Mouse (Mus musculus): Measurements from ENCODE around the gene Zmiz1. TPM values are rescaled to one million over a fixed set of nuclear protein-coding genes. Genes with fewer than 3 reads are reported as not detected.
A peak's percentile ranks its signal among the peaks of the same experiment; 100 is the strongest.

Zmiz1 gene
- polyA plus RNA-seq, 1 experiment from 2014 or later = 22.4 TPM

DNA sequence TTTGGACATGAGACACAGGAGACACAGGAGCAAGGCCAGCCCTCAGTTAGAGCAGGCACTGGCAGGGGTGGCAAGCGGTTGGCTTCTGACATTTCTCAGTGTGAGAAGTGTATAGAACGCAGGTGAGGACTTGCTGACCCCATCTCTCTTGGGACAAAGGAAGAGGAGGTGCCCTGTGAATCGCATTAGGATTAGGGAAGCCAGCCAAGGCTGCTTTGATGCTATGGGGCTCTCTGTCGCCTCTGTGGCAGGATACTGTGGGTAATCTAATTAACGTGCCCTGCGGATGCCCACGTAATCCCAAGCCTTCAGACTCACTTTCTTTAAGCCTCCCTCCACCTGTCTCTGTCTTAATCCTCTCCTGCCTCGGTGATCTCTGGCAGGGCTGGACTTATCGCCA is 62.0 kb downstream of the Zmiz1 start:
- 68% methylated on average over 9 of the region's 9 CpGs for WGBS
- Histone ChIP-seq H3K4me3 (ENCODE audit: low read length) (no peak overlapping the region), H3K4me2 (ENCODE audit: low read depth, low read length) (no peak overlapping the region), H3K27ac (ENCODE audit: low read length) (no peak overlapping the region), H3K9ac (ENCODE audit: low read length) (no peak overlapping the region), H3K36me3 (ENCODE audit: control insufficient read depth, insufficient read depth, low read length) (no peaks in the 10 kb centered on the region), H3K9me3 (ENCODE audit: control insufficient read depth, low read length) (no peaks in the 10 kb centered on the region), H3K4me1 (replicated peaks; ENCODE audit: control insufficient read depth, insufficient read depth, low read length) (peaks cover 57% of the 10 kb centered on the region), H3K27me3 (ENCODE audit: control insufficient read depth, insufficient read depth, low read depth, low read length) (no peaks in the 10 kb centered on the region)
- ATAC-seq (ENCODE audit: low read depth) = no peak

DNA sequence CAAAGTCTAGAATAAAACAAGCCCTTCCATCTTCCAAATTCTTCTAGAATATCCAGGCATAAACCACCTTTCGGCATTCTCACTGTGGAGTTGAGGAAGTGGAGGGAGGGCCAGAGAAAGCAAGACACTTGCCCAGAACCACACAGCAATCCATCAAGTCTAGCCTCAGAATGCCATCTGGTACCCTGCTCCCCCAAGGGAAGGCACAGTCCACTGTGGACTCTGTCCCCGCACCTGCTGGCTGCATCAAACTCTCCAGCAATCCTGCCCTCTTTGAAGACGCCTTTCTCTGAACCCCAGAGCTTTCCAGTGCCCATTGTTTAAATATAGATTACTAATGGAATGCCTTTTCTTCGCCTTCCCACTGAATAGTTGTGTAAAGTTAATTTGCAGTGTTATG is 62.5 kb downstream of the Zmiz1 start:
- H3K27me3 ChIP-seq (ENCODE audit: control insufficient read depth, insufficient read depth, low read depth, low read length) = no peaks in the 10 kb centered on the region
- H3K36me3 ChIP-seq (ENCODE audit: control insufficient read depth, insufficient read depth, low read length) = 0 out of 2 replicates have a peak, but pooled peaks cover 2% of the 10 kb centered on the region
- no peak overlapping the region for H3K4me2 ChIP-seq (ENCODE audit: low read depth, low read length)
- no peak overlapping the region for H3K9ac ChIP-seq (ENCODE audit: low read length)
- H3K9me3 ChIP-seq (ENCODE audit: control insufficient read depth, low read length) = no peaks in the 10 kb centered on the region
- WGBS = 64% methylated on average over 4 of the region's 4 CpGs
- ATAC-seq (ENCODE audit: low read depth) = no peak
- peaks cover 58% of the 10 kb centered on the region for H3K4me1 ChIP-seq (replicated peaks; ENCODE audit: control insufficient read depth, insufficient read depth, low read length)
- no peak overlapping the region for H3K27ac ChIP-seq (ENCODE audit: low read length)
- no peak overlapping the region for H3K4me3 ChIP-seq (ENCODE audit: low read length)

DNA sequence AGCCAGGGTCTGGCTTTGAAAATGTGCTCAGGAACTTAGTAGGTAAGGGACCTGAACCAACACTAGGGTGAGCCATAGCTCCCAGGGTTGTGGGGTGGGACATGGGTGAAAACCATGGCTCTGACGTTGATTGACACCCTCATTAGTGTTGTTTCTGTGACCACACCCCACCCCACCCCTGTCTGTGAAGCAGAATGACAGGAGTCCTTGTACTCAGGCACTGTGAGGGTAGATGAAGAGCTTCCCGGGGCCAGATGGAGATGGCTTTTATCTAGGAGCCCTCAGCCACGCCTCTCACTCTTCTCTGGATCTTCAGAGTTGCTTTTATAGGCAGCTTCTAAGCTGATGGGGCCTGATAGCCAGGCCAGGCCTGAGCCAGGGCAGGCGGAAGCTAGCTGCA is 63.4 kb downstream of the Zmiz1 start:
- Histone ChIP-seq H3K27ac (ENCODE audit: low read length) (no peak overlapping the region), H3K27me3 (ENCODE audit: control insufficient read depth, insufficient read depth, low read depth, low read length) (no peaks in the 10 kb centered on the region), H3K4me3 (ENCODE audit: low read length) (no peak overlapping the region), H3K4me2 (ENCODE audit: low read depth, low read length) (no peak overlapping the region), H3K9ac (ENCODE audit: low read length) (0 out of 2 replicates have a peak overlapping the region, but pooled peaks have one; percentile 24), H3K4me1 (replicated peaks; ENCODE audit: control insufficient read depth, insufficient read depth, low read length) (peaks cover 54% of the 10 kb centered on the region), H3K36me3 (ENCODE audit: control insufficient read depth, insufficient read depth, low read length) (0 out of 2 replicates have a peak, but pooled peaks cover 2% of the 10 kb centered on the region), H3K9me3 (ENCODE audit: control insufficient read depth, low read length) (no peaks in the 10 kb centered on the region)
- WGBS = 39% methylated on average over 4 of the region's 4 CpGs
- no peak for ATAC-seq (ENCODE audit: low read depth)

DNA sequence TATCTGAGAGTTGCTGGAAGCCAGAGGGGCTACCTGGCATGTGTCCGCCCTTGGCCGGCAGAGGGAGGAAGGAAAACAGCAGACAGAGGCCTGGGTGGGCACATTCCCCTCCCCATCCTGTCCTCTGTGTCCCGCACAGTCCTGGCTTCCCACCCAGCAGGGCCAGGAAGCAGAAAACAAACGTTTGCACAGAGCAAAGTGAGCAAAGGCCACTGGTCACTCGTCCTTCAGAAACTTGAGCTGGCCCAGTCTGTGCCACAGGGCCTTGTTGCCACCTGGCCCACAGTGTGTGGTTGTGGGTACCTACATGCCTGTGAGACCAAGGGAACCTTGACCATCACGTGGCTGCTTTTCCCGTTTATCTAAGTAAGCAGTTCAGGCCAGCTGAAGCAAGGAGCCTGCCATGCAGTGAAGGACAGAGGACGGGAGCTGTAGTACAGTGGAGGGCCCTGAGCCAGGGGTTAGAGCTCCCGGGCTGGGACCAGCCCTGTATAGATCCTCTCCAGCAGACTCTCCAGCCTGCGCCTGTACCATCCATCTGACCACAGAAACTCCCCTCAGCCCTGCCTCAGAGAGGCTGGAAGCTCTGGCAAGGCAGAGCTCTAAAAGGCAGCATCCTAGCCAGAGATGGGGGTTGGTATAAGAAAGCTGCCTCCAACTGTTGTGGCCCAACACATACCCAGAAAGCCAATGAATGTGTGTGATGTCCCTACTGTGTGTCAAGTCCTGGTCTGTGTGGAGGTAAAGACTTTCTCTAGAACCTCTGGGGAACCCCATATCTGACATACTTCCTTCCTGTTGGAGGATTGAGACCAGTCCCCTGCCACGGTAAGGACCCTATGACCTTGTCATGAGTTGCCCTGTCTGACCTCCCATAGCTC is 64.5 kb downstream of the Zmiz1 start:
- Histone ChIP-seq H3K4me2 (ENCODE audit: low read depth, low read length) (no peak overlapping the region), H3K9ac (ENCODE audit: low read length) (no peak overlapping the region), H3K27me3 (ENCODE audit: control insufficient read depth, insufficient read depth, low read depth, low read length) (no peaks in the 10 kb centered on the region), H3K27ac (ENCODE audit: low read length) (peak overlapping the region; percentile 69), H3K4me3 (ENCODE audit: low read length) (no peak overlapping the region), H3K4me1 (replicated peaks; ENCODE audit: control insufficient read depth, insufficient read depth, low read length) (peaks cover 54% of the 10 kb centered on the region), H3K36me3 (ENCODE audit: control insufficient read depth, insufficient read depth, low read length) (0 out of 2 replicates have a peak, but pooled peaks cover 4% of the 10 kb centered on the region), H3K9me3 (ENCODE audit: control insufficient read depth, low read length) (no peaks in the 10 kb centered on the region)
- ATAC-seq (ENCODE audit: low read depth) = peak; percentile 29; the same call in 1 of the 2 replicates
- 36% methylated on average over 11 of the region's 11 CpGs for WGBS

DNA sequence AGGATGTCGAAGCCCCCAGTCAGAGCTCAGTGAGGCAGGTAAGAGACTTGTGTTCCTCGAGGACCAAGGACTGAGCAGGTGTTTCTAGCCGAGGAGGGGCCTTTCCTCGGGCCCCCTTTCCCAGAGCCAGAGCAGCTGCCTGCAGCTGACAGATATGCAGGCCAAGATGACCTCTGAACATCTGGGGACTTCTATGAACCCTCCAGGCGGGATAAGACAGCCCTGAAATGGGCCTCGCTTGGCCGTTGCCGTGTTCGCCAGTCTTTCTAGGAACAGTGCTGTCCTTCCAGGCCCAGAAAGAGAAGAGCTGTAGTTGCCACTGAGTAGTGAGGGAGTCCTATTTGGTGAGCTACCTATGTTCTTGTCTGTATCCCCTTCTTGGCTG is 65.1 kb downstream of the Zmiz1 start:
- no peak for ATAC-seq (ENCODE audit: low read depth)
- Histone ChIP-seq H3K4me2 (ENCODE audit: low read depth, low read length) (no peak overlapping the region), H3K36me3 (ENCODE audit: control insufficient read depth, insufficient read depth, low read length) (0 out of 2 replicates have a peak, but pooled peaks cover 4% of the 10 kb centered on the region), H3K4me1 (replicated peaks; ENCODE audit: control insufficient read depth, insufficient read depth, low read length) (peaks cover 54% of the 10 kb centered on the region), H3K4me3 (ENCODE audit: low read length) (no peak overlapping the region), H3K27ac (ENCODE audit: low read length) (peak overlapping the region; percentile 26; the same call in 1 of the 2 replicates), H3K27me3 (ENCODE audit: control insufficient read depth, insufficient read depth, low read depth, low read length) (no peaks in the 10 kb centered on the region), H3K9ac (ENCODE audit: low read length) (no peak overlapping the region), H3K9me3 (ENCODE audit: control insufficient read depth, low read length) (no peaks in the 10 kb centered on the region)
- 69% methylated on average over 9 of the region's 9 CpGs for WGBS

DNA sequence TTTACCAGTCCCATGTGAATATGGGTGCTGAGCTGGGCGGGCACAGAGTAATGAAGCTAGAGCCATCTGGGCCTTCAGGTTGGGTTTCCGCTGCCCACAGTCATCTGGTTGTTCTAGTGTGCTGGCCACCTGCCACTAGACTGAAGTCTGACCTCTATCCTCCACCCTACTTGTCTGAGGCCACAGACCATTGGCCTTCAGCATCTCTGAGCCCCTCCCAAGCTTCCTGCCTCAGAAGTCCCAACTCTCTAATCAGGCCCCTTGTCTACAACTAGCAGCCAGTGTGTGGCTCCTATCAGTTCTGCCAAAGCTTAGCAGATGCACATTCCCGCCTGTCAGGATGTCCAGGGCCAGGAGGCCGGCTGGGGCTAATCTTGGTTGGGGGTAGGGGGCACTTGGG is 65.9 kb downstream of the Zmiz1 start:
- H3K4me1 ChIP-seq (replicated peaks; ENCODE audit: control insufficient read depth, insufficient read depth, low read length) = peaks cover 48% of the 10 kb centered on the region
- WGBS = 65% methylated on average over 4 of the region's 4 CpGs
- H3K9me3 ChIP-seq (ENCODE audit: control insufficient read depth, low read length) = no peaks in the 10 kb centered on the region
- no peak overlapping the region for H3K4me2 ChIP-seq (ENCODE audit: low read depth, low read length)
- H3K9ac ChIP-seq (ENCODE audit: low read length) = 0 out of 2 replicates have a peak overlapping the region, but pooled peaks have one; percentile 11
- H3K27ac ChIP-seq (ENCODE audit: low read length) = peak overlapping the region; percentile 66
- 0 out of 2 replicates have a peak, but pooled peaks cover 4% of the 10 kb centered on the region for H3K36me3 ChIP-seq (ENCODE audit: control insufficient read depth, insufficient read depth, low read length)
- no peak for ATAC-seq (ENCODE audit: low read depth)
- H3K27me3 ChIP-seq (ENCODE audit: control insufficient read depth, insufficient read depth, low read depth, low read length) = no peaks in the 10 kb centered on the region
- no peak overlapping the region for H3K4me3 ChIP-seq (ENCODE audit: low read length)

DNA sequence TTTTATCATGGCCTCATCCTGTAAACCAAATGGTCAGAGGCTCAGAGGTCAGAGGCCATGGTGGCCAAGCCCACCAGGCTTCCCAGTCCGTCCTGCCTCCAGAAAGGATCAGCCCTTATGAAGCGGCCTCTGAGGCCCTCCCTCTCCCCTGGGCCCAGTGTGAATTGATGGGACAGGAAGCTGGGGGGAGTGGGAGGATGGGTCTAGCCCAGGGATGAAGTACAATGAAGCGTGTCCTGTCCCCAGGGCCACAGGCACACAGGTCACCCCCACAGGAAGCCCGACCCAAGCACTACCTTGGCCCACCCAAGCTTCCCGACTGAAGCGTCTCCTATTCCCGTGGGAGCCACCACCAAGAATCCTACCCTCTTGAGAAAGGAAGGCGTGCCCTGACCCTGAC is 66.7 kb downstream of the Zmiz1 start:
- ATAC-seq (ENCODE audit: low read depth) = peak; percentile 70
- whole genome bisulfite sequencing = 41% methylated on average over 8 of the region's 8 CpGs
- Histone ChIP-seq H3K4me1 (replicated peaks; ENCODE audit: control insufficient read depth, insufficient read depth, low read length) (peaks cover 39% of the 10 kb centered on the region), H3K36me3 (ENCODE audit: control insufficient read depth, insufficient read depth, low read length) (0 out of 2 replicates have a peak, but pooled peaks cover 4% of the 10 kb centered on the region), H3K4me3 (ENCODE audit: low read length) (no peak overlapping the region), H3K4me2 (ENCODE audit: low read depth, low read length) (no peak overlapping the region), H3K9ac (ENCODE audit: low read length) (no peak overlapping the region), H3K27me3 (ENCODE audit: control insufficient read depth, insufficient read depth, low read depth, low read length) (no peaks in the 10 kb centered on the region), H3K27ac (ENCODE audit: low read length) (peak overlapping the region; percentile 66), H3K9me3 (ENCODE audit: control insufficient read depth, low read length) (no peaks in the 10 kb centered on the region)

DNA sequence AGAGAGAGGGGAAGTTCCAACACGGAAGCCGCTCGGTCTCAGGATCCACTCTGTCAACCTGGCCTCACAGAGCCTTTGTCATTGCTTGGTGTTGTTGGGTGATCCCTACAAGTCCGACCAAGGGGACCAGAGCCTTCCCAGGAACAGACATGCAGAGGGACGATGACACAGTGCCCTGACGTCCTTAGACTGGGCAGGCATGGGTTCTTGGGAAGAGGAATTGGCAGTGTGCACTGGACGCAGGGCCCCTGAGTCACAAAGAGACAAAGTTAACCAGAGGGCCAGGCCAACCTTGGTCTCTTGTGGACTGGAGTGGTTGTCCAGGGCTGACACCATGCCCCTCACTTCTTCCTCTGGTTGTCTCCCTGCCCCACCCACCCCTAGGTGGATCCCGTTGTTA is 67.9 kb downstream of the Zmiz1 start:
- no peak overlapping the region for H3K27ac ChIP-seq (ENCODE audit: low read length)
- no peak for ATAC-seq (ENCODE audit: low read depth)
- H3K9me3 ChIP-seq (ENCODE audit: control insufficient read depth, low read length) = no peaks in the 10 kb centered on the region
- H3K27me3 ChIP-seq (ENCODE audit: control insufficient read depth, insufficient read depth, low read depth, low read length) = no peaks in the 10 kb centered on the region
- 75% methylated on average over 8 of the region's 8 CpGs for WGBS
- H3K4me1 ChIP-seq (replicated peaks; ENCODE audit: control insufficient read depth, insufficient read depth, low read length) = peaks cover 40% of the 10 kb centered on the region
- 0 out of 2 replicates have a peak, but pooled peaks cover 4% of the 10 kb centered on the region for H3K36me3 ChIP-seq (ENCODE audit: control insufficient read depth, insufficient read depth, low read length)
- no peak overlapping the region for H3K4me2 ChIP-seq (ENCODE audit: low read depth, low read length)
- no peak overlapping the region for H3K9ac ChIP-seq (ENCODE audit: low read length)
- no peak overlapping the region for H3K4me3 ChIP-seq (ENCODE audit: low read length)

DNA sequence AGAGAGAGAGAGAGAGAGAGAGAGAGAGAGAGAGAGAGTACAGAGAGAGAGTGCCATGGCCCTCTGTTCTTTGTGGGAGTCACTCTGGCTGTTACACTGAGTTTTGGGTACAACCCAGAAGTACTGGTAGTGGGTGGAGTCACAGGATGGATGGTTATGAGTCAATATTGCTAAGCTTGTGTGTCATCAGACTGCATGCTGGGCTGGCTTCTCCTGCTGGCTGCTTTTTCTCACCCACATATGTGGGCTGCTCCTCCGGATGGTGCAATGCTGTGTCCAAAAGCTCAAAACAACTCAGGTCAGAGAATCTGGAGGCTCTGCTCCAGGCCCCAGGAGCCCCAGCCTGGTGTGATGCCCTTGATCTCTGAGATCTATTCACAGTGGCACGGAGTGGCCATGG is 68.3 kb downstream of the Zmiz1 start:
- 65% methylated on average over 2 of the region's 2 CpGs for WGBS
- Histone ChIP-seq H3K4me1 (replicated peaks; ENCODE audit: control insufficient read depth, insufficient read depth, low read length) (peaks cover 43% of the 10 kb centered on the region), H3K36me3 (ENCODE audit: control insufficient read depth, insufficient read depth, low read length) (0 out of 2 replicates have a peak, but pooled peaks cover 4% of the 10 kb centered on the region)

More for the DNA sequence above, 68.3 kb downstream of the Zmiz1 start:
- H3K27ac ChIP-seq (ENCODE audit: low read length) = no peak overlapping the region; the same call in 1 of the 2 replicates
- peak; percentile 11; the same call in 1 of the 2 replicates for ATAC-seq (ENCODE audit: low read depth)
- H3K9me3 ChIP-seq (ENCODE audit: control insufficient read depth, low read length) = no peaks in the 10 kb centered on the region
- H3K9ac ChIP-seq (ENCODE audit: low read length) = no peak overlapping the region
- no peaks in the 10 kb centered on the region for H3K27me3 ChIP-seq (ENCODE audit: control insufficient read depth, insufficient read depth, low read depth, low read length)
- no peak overlapping the region for H3K4me3 ChIP-seq (ENCODE audit: low read length)
- no peak overlapping the region for H3K4me2 ChIP-seq (ENCODE audit: low read depth, low read length)

All from lung, embryonic 16.5 days (tissue).